Mouse (Mus musculus) embryonic fibroblast, embryonic 13.5 days (primary cell): ENCODE measurements around the gene Dars2.

Experiments
- CTCF ChIP-seq: IDR thresholded peaks from 2 replicates; pipeline ENCODE4 v1.5.1; 2011; ENCODE audit warnings: mild to moderate bottlenecking, control low read depth, low read length, moderate library complexity, borderline replicate concordance; ENCODE audit not compliant: insufficient read depth
- POLR2A ChIP-seq: IDR thresholded peaks from 2 replicates; pipeline ENCODE4 v1.6.1; 2011; ENCODE audit warnings: low read depth, mild to moderate bottlenecking, control low read depth, low read length, moderate library complexity

GRCm38 (mm10) chr1:161020051-161020450, 50.4 kb downstream of the Dars2 start:
- no peak for TF ChIP-seq CTCF
- TF ChIP-seq POLR2A = no peak
